Mouse (Mus musculus): ENCODE data around the gene Aire. TPM values are rescaled to one million over a fixed set of nuclear protein-coding genes. Genes with fewer than 3 reads are reported as not detected.

The Aire gene
- total RNA-seq, 2 experiments from 2014 or later: 0.16 to 0.45 TPM

DNA sequence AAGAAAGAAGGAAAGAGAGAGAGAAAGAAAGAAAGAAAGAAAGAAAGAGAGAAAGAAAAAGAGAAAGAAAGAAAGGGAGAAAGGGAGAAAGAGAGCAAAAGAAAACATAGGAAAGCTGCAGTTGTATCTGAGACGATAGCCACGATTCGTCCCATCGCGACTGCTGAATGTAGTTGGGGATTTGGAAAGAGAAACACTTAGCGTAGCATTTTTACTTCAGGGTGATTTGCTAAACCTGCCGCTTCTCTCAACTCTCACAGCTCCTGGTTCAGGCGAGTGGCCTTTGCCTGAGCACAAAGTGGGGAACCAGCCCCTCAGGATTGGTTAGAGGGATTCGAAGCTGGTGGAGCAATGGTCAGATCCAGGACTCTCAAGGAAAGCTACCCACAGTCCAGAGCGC, 33.1 kb downstream of the Aire start:
- no peak for DNase-seq (ENCODE audit: low spot score in 2 of 2)

DNA sequence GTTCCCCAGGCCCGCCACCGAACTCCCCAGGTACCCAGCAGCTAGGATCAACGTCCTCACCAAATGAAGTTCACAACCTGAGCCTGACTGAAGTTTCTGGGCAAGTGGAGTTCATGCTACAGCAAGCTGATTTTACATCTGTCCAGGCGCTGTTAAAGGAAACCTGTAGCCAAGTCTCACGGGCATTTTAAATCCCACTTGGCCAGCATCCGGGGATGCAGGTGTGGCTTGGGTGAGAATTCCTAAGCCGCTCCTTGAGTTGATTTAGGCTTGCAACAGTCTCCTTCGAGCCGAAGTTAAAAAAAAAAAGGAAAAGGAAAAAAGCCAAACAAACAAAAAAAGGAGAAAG, 33.5 kb downstream of the Aire start, which contains the start of gene Pfkl:
TSS of gene Pfkl (minus strand) at position 139 of the 349 bp plus-strand sequence.
- DNase-seq (ENCODE audit: low spot score in 2 of 2): no peak

DNA sequence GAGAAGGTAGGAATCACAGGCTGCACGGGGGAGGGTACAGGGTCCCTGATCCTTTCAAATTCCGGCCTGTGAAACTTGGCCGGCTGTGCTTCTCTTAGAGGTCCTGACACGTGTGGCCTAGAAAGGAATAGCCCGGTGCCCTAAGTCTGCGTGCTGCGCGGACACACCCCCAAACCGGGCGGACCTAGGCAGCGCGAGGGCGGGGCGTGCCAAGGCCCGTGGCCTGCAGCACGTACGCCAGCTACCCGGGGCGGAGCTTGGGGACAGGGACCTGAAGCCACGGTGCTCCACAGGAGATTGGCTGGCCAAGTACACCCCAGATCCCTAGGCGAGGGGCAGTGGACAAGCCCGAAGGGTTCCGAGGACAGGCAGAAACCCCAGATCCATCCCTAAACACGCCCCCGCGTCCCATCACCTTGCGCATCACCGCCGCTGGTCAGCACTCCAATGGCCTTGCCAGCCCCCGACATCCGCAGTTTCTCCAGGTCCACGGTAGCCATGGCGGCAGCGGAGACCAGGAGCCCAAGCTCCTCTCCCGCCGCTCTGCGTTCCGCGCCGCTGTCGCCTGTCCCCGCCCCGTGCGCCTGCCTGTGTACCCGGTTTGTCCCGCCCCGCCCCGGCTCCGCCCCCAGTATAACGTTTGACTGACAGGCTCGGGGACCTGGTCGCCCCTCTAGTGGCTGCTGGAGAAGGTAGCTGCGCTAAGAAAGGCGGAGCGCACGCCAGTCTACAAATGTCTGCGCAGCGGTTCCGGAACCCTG, 34.0 kb downstream of the Aire start:
- peak; percentile 90 to 94 for DNase-seq (ENCODE audit: low spot score in 2 of 2)

DNA sequence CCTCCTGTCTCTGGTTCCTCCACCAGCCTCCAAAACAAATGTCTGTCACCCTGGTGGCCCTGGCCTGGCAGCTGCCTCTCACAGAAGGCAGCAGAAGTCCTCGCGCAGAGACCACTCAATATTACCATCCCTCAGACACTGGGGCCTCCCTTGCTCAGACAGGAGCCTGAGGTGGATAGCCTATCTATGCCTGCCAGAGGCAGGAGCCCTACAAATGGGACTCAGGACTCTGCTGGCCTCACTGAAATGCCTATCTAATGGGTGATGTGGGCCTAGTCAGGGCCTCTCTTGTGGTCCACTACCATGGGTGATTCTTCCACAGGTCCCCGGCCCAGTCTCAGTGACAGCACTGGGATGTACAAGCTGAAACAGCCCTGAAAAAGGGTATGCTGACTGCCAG, 35.2 kb downstream of the Aire start:
- no peak for DNase-seq (ENCODE audit: low spot score in 2 of 2)

DNA sequence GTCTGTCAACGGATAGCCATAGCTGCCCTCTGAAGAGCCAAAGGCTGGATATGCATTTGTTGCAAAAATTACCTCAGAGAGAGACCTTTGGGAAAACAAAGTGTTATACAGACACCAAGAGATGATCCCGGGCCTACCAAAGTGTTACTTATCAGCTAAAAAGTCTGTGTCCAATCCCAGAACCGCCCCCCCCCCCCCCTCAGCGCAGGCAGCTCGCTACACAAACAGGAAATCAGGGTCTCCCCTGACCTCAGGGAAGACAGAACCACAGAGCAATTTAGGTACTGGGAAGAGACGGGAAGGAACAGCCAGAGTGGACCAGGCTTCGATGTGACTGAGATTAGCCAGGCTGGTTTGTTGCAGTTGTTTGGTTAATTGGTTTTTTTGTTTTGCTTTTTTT, 36.2 kb downstream of the Aire start:
- no peak for DNase-seq (ENCODE audit: low spot score in 2 of 2)

DNA sequence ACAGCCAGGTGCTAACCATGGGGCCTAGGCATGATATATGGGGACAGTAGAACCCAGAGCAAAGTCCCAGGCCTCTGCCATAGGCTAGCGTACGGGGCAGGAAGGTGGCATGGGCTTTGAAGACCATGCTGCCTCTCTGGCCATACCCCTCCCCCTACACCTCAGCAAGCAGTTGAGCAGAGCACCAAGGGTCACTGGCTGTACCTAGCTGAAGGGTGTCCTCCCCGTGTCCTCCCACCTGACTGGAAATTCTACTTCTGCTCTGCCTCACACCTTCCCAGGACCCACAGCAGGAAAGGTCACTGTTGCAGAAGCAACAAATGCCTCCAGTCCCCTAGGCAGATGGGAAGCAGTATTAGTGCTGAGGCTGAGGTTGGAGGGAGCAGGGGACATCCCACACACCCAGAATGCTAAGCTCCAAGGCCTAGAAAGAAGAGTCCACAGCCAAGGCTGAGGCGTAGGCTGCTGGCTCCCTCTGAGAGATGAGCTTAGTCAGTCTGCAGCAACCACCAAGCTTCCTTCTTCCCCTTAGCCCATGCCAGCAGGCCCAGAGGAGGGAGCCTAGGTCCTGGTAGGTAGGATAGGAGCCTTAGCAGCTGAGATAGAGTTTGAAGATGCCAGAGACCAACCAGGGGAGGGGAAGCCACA, 37.5 kb downstream of the Aire start:
- no peak for DNase-seq (ENCODE audit: low spot score in 2 of 2)

DNA sequence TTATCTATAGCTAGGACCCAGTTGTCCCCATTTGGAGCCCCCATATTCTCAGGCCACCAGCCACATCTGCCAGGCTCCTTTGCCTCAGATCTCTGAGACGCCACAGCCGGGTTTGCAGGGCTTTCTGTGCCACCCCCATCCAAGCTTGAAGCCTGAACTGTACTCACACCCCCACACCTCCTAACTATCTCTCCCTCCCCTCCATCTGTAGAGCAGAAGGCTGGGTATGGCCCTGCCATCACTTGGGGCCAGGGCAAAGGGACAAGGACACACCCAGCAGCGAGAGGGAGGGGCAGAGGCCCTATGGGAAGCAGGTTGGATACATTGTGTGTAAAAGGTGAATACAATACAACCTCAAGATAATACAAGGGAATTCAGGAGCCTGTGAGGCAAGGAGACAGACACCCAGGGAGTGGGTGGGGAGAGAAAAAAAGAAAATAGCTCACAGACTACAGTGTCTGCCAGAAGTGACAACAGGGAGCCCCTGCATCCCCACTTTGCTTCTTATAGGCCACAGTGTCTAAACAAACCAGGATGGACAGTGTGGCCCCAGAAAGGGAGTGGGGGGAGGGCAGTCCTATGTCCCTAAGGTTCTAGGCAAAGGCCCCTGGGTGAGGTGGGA, 38.8 kb downstream of the Aire start:
- DNase-seq (ENCODE audit: low spot score in 2 of 2): no peak

DNA sequence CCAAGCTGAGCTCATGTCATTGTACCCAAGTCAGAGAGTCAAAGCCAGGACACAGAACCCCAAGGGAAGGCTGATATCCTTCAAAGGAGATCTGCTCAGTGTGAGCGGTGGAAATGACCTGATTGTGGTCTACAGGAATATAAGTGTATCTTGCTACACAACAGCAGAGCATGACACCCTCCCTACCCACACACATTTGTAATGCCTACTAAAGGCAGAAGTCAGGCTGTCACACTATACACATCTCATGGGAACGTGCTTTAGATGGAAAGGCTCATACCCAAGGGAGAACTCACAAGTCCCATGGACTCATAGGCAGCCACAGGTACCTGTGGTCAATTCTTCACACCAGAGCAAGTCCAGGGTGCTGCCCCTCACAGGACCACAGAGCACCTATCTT, 41.1 kb downstream of the Aire start:
- DNase-seq (ENCODE audit: low spot score in 2 of 2): no peak

DNA sequence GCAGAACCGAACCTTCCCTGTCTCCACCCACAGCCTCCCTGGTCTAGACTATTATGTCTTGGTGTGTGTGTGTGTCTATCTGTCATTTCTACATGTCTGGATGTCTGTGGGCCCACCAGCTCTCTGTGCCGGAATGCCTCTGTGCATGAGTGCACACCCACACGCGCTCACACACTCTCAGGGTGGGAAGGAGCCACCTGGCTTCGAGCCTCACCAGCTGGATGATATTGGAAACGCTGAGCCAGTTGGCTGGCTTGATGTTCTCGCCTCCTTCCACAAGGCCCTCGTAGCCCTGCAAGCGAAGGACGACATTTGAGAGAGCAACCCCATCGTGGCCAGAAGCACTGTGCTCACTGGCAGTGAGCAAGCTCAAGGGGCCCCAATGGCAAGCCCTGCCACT, 41.6 kb downstream of the Aire start:
- DNase-seq (ENCODE audit: low spot score in 2 of 2): peak; percentile 80 to 88

DNA sequence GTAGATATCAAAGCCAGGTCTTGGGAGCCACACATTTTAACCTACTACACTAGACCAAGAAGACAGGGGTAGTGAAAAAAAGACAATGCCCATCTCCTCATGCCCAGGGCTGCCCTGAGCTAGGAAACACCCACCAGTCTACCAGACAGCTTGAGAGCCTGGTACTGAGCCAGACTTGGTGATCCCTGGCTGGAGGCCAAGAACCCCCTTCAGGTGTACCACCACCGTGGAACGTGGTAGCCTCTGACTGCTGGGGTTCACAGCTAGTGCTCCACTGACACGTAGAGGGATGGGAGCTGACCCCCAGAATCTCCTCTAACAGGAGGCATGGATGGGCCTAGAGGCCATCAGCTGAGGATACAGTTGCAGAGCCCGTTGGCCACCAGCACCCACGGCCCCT, 43.2 kb downstream of the Aire start:
- no peak for DNase-seq (ENCODE audit: low spot score in 2 of 2)

DNA sequence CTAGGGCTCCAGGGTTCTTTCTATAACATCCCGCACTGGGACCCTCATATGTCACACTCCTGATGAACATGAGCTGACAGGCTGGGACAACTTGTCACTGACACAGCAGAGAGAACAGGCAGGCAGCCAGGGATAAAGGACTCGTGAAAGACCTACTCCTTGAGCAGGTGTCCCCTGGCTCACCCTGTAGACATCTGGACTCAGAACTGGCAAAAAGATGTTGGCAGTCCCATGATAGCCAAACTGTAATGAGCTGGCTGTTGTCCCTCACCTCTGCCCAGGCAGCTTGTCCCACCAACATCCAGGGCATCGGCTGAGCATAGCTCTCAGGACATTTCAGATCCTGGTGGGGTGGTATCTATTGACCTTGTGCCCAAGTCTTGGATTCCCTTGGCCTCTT, 47.8 kb downstream of the Aire start:
- no peak for DNase-seq (ENCODE audit: low spot score in 2 of 2)

DNA sequence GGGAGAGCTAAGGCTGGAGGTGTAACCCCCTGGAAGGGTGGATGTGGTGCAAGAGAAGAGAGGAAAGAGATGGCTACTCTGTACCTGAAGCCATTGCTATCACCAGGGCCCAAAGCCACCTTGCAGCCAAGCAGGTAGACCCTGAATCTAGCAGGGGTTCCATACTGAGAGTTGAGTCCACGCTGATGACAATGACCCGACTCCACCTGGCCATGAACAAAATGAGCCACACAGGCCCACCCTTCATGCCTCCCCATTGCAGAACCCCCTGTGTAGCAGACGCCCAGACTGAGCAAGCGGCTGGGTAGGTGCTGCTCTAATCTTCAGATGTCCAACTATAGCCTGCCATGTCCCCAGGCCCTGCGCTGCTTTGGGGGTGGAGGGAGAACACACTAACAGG, 57.6 kb downstream of the Aire start:
- DNase-seq (ENCODE audit: low spot score in 2 of 2): no peak

DNA sequence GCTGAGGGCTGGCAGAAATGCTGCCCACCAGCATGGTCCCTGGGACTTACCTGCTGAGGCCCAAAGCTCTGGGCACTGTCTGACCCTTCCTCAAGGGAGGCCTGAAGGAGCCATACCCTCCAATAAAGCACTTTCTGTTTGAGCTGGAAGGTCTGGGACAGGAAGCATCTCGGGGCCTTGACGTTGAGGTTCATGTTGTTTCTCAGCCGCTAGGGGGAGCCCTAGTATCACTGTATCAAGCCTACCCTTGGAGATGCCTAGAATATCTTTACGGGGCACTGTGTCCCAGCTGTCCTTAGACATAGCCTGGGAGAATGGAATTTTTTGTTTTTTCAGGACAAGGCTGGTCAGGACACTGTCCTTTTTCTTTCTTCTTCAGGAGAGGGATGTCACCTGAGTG, 58.8 kb downstream of the Aire start:
- DNase-seq (ENCODE audit: low spot score in 2 of 2): peak; percentile 72 to 81

Other genes starting within 250 kb of the Aire start
- not detected for gene Gm9639, start 248.5 kb downstream of the Aire start, total RNA-seq (2021)
- not detected for gene Gm19668, start 244.5 kb downstream of the Aire start, total RNA-seq (2021)
- gene Gm9507, start 231.8 kb downstream of the Aire start, total RNA-seq (2021): not detected
- not detected for gene Gm2696, start 228.9 kb downstream of the Aire start, total RNA-seq (2021)
- not detected for gene Krtap10-4, start 216.5 kb downstream of the Aire start, total RNA-seq (2021)
- gene Krtap10-10, start 207.7 kb downstream of the Aire start, total RNA-seq (2021): not detected
- not detected for gene Gm36176, start 196.8 kb downstream of the Aire start, total RNA-seq (2021)
- not detected for gene Gm10318, start 190.8 kb downstream of the Aire start, total RNA-seq (2021)
- not detected for gene Gm3285, start 181.6 kb downstream of the Aire start, total RNA-seq (2021)
- 10 to 100 TPM; 10.4 to 10.8 TPM for gene Lrrc3, start 141.1 kb downstream of the Aire start, total RNA-seq (2021)
- 10 to 100 TPM; 31.3 to 32.6 TPM for gene Trpm2, start 73.0 kb downstream of the Aire start, total RNA-seq (2021)
- gene 1810043G02Rik, start 65.1 kb downstream of the Aire start, total RNA-seq (2021): 10 to 100 TPM; 35.2 to 37.4 TPM
- gene Pfkl, start 33.5 kb downstream of the Aire start, total RNA-seq (2021): 100 to 1,000 TPM; 155 to 164 TPM
- gene Dnmt3l, start 1.7 kb downstream of the Aire start, total RNA-seq (2021): under 1 TPM; 0.39 to 0.57 TPM
- 1 to 10 TPM; 4.5 to 5.7 TPM for gene Icosl, start 25.7 kb upstream of the Aire start, total RNA-seq (2021)
- gene D10Jhu81e, start 126.2 kb upstream of the Aire start, total RNA-seq (2021): 100 to 1,000 TPM; 116 to 119 TPM
- 10 to 100 TPM; 17.5 to 17.9 TPM for gene Pwp2, start 141.5 kb upstream of the Aire start, total RNA-seq (2021)
- gene Trappc10, start 201.0 kb upstream of the Aire start, total RNA-seq (2021): 10 to 100 TPM; 76.9 to 80.1 TPM

Measured in layer of hippocampus, postnatal 14 days (tissue).